Mouse (Mus musculus) midbrain, embryonic 14.5 days (tissue): Measurements from ENCODE around the gene Kng1. TPM values are rescaled to one million over a fixed set of nuclear protein-coding genes. Genes with fewer than 3 reads are reported as not detected.

Experiments used
- ATAC-seq: fragments of 200-750 bp; cut with Nextera tagmentation; 2 replicates; pipeline ENCODE4 v1.8.0; 2017; ENCODE audit warnings: moderate number of reproducible peaks, moderate library complexity; ENCODE audit not compliant: low FRiP score, low TSS enrichment
- DNase-seq: peaks from one replicate; pipeline ENCODE4 v3.0.0-alpha.2; 2015
- H3K27ac ChIP-seq: fragments of 300-500 bp; sonication (generic); replicated peaks from 2 replicates; pipeline ENCODE4 v1.5.1; 2014; ENCODE audit warnings: mild to moderate bottlenecking, low read depth, low read length, moderate library complexity
- H3K27me3 ChIP-seq: fragments of 300-500 bp; sonication (generic); 2 replicates; pipeline ENCODE4 v1.6.1; 2014; ENCODE audit warnings: low read length, control low read depth, mixed read lengths; ENCODE audit not compliant: control insufficient read depth, insufficient read depth
- H3K36me3 ChIP-seq: fragments of 300-500 bp; sonication (generic); 2 replicates; pipeline ENCODE4 v1.6.1; 2014; ENCODE audit warnings: low read length, control low read depth; ENCODE audit not compliant: control insufficient read depth, insufficient read depth
- H3K4me1 ChIP-seq: fragments of 300-500 bp; sonication (generic); 2 replicates; pipeline ENCODE4 v1.6.1; 2014; ENCODE audit warnings: mild to moderate bottlenecking, antibody characterized with exemption, low read length, control low read depth; ENCODE audit not compliant: control insufficient read depth, insufficient read depth
- H3K4me2 ChIP-seq: fragments of 300-500 bp; sonication (generic); 2 replicates; pipeline ENCODE4 v1.6.1; 2014; ENCODE audit warnings: mild to moderate bottlenecking, low read length, moderate library complexity
- H3K4me3 ChIP-seq: fragments of 300-500 bp; sonication (generic); replicated peaks from 2 replicates; pipeline ENCODE4 v1.5.1; 2014; ENCODE audit warnings: low read depth, low read length
- H3K9ac ChIP-seq: fragments of 300-500 bp; sonication (generic); replicated peaks from 2 replicates; pipeline ENCODE4 v1.6.1; 2014; ENCODE audit warnings: mild to moderate bottlenecking, low read length, moderate library complexity
- H3K9me3 ChIP-seq: fragments of 300-500 bp; sonication (generic); 2 replicates; pipeline ENCODE4 v1.6.1; 2016; ENCODE audit warnings: low read length, control low read depth, mixed read lengths; ENCODE audit not compliant: control insufficient read depth
- WGBS: fragments of 180-500 bp; shearing (Covaris S2); extraction: QIAGEN DNeasy Blood & Tissue Kit; methylation state at CpG from one replicate; pipeline ENCODE4 v1.1.7; 2014; 5-methylcytosine and 5-hydroxymethylcytosine counted together
- polyA plus RNA-seq: library from polyadenylated mRNA; unstranded; fragments of >200 nt; fragmentation: Nextera tagmentation; extraction: Ambion mirVana; gene quantifications from 2 replicates; pipeline ENCODE4 v1.2.1, GENCODE M21; 2014

Gene Kng1
- polyA plus RNA-seq, 1 experiment from 2014 or later, result not detected

DNA sequence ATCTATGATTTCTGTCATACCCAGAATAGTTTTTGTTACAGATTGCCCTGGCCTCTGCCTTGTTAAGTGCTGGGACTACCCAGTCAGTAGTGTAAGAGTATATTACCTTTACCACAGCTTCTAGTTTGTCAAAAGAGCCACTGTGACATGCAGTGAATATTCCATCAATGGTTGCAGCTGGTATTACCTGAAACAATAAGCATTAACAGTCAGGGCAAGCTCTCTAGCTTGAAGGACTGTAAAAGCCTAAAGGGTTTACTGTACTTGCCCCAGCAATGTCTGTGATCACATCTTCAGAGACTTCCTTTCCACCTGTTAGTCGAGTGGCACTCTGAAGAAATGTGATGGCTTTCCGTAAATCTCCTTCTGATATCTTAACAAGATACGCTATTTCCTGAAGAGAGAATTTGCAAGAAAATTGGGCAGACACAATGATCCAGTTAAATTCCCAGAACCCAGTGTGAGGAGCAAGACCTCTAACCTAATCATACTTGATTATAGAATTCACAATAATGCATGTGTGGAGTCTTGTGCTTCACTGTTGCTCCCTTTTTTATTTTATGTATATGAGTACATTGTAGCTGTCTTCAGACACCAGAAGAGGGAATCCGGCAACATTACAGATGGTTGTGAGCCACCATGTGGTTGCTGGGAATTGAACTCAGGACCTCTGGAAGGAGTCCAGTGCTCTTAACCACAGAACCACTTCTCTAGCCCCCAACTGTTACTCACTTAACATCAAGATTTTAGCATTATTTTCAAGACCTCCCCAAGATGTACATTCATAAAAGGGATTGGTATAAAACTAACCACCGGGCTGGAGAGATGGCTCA, 56.9 kb downstream of the Kng1 start:
- no peaks in the 10 kb centered on the region for H3K9me3 ChIP-seq
- H3K4me1 ChIP-seq, result peaks cover 12% of the 10 kb centered on the region
- H3K36me3 ChIP-seq, result peaks cover 75% of the 10 kb centered on the region
- no peaks in the 10 kb centered on the region for H3K27me3 ChIP-seq
- H3K4me3 ChIP-seq, result no peak overlapping the region
- 68% methylated on average over 5 of the region's 5 CpGs for WGBS
- no peak for DNase-seq
- no peak overlapping the region for H3K9ac ChIP-seq
- no peak overlapping the region for H3K27ac ChIP-seq
- no peak overlapping the region for H3K4me2 ChIP-seq
- no peak for ATAC-seq

DNA sequence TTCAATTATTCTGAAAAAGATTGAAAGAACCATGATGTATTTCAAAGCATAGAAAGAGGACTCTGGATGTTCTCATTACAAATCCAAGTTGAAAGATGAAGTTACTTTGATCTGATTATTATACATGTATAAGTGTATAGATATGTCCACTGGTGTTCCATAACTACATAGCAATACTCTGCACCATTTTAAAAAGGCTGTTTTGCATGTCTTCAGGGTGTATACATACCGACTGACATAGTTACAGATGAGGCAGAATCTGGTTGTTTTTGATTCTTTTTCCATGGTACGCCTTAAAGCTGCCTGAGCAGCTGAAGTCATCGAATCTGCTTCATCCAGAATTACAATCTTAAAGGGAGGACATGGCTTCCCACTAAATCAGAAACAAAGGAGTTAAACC, 57.8 kb downstream of the Kng1 start:
- 84% methylated on average over 3 of the region's 3 CpGs for WGBS
- Histone ChIP-seq H3K4me1 (0 out of 2 replicates have a peak, but pooled peaks cover 3% of the 10 kb centered on the region), H3K36me3 (peaks cover 66% of the 10 kb centered on the region)

DNA sequence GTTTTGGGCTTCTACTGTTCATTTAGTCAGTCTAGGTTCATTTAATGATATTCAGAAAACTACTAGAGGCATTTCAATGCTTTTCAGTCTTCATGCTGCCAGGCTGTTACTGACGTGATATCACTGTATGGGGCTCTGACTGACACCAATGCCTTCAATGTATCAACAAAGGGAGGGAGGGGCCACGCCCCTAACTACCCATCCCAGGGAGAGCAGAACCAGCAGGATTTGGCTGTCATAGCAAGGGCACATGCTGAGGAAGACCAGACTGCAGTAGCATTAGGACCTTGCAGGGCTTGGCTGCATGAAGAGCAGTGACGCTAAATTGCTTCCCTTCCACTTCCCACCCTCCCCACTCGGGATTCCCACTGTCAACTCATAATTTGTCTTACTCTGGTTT, 59.5 kb downstream of the Kng1 start:
- 61% methylated on average over 4 of the region's 4 CpGs for WGBS
- H3K4me2 ChIP-seq, result no peak overlapping the region
- H3K27ac ChIP-seq, result no peak overlapping the region
- H3K27me3 ChIP-seq, result no peaks in the 10 kb centered on the region
- DNase-seq, result no peak
- H3K4me3 ChIP-seq, result no peak overlapping the region
- no peaks in the 10 kb centered on the region for H3K9me3 ChIP-seq
- H3K4me1 ChIP-seq, result no peaks in the 10 kb centered on the region
- H3K9ac ChIP-seq, result no peak overlapping the region
- no peak for ATAC-seq
- peaks cover 60% of the 10 kb centered on the region for H3K36me3 ChIP-seq

More for the DNA sequence above, 57.8 kb downstream of the Kng1 start:
- Histone ChIP-seq H3K27ac (no peak overlapping the region), H3K4me3 (no peak overlapping the region), H3K9ac (no peak overlapping the region), H3K4me2 (no peak overlapping the region), H3K9me3 (no peaks in the 10 kb centered on the region), H3K27me3 (no peaks in the 10 kb centered on the region)
- DNase-seq (no peak), ATAC-seq (no peak)

DNA sequence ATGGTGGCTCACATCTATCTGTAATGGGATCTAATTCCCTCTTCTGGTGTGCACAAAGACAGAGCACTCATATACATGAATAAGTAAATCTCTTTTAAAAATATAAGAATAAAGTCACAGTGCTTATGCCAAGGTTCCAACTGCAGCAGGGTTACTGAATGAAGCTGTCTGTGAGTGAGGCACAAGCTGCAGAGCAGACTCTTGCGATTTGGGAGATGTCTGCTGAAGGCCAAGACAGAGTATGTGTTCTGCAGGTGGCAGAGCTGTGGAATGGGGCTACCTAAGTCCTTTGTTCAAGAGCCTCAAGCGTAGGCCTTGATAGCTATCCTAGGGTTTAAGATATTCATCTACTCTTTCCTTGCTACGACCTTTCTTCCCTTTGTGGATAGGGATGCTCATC, 64.8 kb downstream of the Kng1 start:
- Histone ChIP-seq H3K4me3 (no peak overlapping the region), H3K9ac (no peak overlapping the region), H3K4me2 (no peak overlapping the region), H3K36me3 (peaks cover 28% of the 10 kb centered on the region), H3K9me3 (no peaks in the 10 kb centered on the region), H3K27me3 (no peaks in the 10 kb centered on the region), H3K4me1 (0 out of 2 replicates have a peak, but pooled peaks cover 3% of the 10 kb centered on the region), H3K27ac (no peak overlapping the region)
- WGBS, result 94% methylated on average over 3 of the region's 3 CpGs
- DNase-seq (no peak), ATAC-seq (no peak)

DNA sequence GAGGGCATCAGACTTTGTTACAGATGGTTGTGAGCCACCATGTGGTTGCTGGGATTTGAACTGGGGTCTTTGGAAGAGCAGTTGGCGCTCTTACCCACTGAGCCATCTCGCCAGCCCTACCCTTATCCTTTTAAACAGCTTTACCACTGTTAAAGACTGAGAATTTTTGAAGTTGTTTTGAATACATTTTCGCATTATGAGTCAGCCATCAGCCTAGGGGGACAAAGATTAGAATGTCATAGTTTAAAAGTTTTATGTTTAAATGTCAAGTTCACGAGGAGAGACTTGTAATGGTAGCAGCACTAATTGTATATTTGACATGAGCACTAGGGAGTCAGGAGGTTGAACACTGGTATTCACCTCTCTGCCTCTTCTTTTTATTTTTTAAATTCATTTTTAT, 65.4 kb downstream of the Kng1 start:
- DNase-seq (no peak), ATAC-seq (no peak)
- no peak overlapping the region for H3K4me3 ChIP-seq
- H3K4me1 ChIP-seq, result 0 out of 2 replicates have a peak, but pooled peaks cover 3% of the 10 kb centered on the region
- H3K4me2 ChIP-seq, result no peak overlapping the region
- peaks cover 26% of the 10 kb centered on the region for H3K36me3 ChIP-seq
- H3K9ac ChIP-seq, result no peak overlapping the region
- H3K27ac ChIP-seq, result no peak overlapping the region
- WGBS, result 96% methylated on average over 4 of the region's 4 CpGs
- H3K27me3 ChIP-seq, result no peaks in the 10 kb centered on the region
- no peaks in the 10 kb centered on the region for H3K9me3 ChIP-seq

DNA sequence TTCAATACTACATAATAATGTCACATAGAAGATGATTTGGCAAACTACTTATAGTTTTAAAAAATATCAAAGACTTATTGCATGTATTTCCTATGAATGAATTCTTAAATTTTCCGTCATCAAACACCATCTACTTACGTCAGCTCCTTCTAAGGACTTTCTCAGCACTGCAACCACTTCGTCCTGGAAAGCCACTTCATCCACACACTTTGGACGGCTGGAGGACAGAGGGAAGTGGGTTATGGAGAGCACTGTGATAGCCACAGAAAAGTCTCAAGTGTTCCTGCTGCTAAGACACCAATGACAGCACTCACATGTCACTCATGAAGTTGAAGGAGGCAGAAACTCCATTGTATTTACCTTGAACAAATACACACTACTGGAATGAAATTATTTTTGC, 66.7 kb downstream of the Kng1 start:
- no peak for DNase-seq
- WGBS, result 93% methylated on average over 4 of the region's 4 CpGs

DNA sequence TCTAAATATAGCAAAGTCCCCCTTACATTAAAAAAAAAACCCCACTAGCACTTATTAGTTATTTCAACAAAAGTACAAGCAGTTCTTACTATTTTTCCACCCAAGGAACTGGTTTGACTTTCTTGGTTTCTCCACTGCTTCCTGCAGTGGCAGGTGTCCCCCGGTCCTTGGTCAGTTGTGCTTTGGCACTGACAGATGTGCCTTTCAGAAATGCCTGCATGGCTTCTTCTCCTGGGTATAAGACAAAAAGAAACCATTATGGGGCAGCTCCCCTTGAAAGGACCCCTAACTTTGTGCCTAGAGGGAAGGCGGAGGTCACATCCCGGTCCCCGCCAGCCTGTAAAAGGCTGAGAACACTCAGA, 69.6 kb downstream of the Kng1 start:
- Histone ChIP-seq H3K27me3 (no peaks in the 10 kb centered on the region), H3K4me2 (peak overlapping the region; percentile 86), H3K27ac (peak overlapping the region; percentile 98), H3K4me3 (peak overlapping the region; percentile 75), H3K9me3 (no peaks in the 10 kb centered on the region), H3K36me3 (peaks cover 10% of the 10 kb centered on the region; the same call in 1 of the 2 replicates), H3K4me1 (peaks cover 10% of the 10 kb centered on the region), H3K9ac (peak overlapping the region; percentile 91)
- ATAC-seq, result no peak
- DNase-seq, result no peak
- WGBS, result 1% methylated on average over 4 of the region's 4 CpGs

More for the DNA sequence above, 66.7 kb downstream of the Kng1 start:
- Histone ChIP-seq H3K4me2 (no peak overlapping the region), H3K36me3 (peaks cover 20% of the 10 kb centered on the region), H3K27me3 (no peaks in the 10 kb centered on the region), H3K27ac (no peak overlapping the region), H3K9me3 (no peaks in the 10 kb centered on the region), H3K4me3 (no peak overlapping the region), H3K4me1 (peaks cover 10% of the 10 kb centered on the region), H3K9ac (no peak overlapping the region)
- no peak for ATAC-seq

DNA sequence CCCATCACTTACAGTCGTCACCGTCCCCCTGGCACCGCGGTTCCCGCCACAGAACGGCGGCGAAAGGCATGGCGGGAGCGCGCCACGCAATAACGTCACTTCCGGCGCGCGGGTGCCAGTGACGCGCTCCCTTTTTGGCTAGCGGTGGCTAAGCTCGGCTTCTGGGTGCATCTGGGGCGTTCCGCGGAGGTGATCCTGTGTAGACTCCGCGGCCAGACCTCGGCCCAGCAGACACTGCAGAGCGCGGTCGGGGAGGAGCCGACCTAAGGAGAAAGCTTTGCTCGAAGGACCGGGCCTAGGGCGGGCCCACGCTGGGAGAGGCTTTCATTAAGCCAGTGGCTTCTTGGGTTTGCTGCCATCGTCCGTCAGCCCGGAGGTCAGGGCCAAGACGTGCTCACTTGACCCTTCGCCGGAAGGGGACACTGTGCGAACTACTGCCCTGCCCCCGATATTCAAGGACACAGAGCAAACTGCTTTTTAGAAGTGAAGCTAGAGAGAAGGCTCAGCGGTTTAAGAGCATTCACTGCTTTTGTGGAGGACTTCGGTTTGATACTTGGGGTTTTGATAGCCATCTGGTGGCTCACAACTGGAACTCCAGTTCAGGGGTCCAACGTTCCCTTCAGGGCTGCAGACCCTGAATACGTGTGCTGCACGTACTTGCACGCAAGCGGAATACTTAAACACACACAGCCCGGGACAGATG, 70.2 kb downstream of the Kng1 start, which contains the start of gene Rfc4:
Rfc4 (minus strand) TSS at position 65 of the 703 bp plus-strand sequence.
- Histone ChIP-seq H3K9ac (peak within 1 kb of the TSS; percentile 91), H3K36me3 (peaks cover 10% of the 10 kb centered on the region; the same call in 1 of the 2 replicates), H3K4me2 (peak within 1 kb of the TSS; percentile 86), H3K27ac (peak within 1 kb of the TSS; percentile 98), H3K9me3 (no peaks in the 10 kb centered on the region), H3K4me1 (peaks cover 10% of the 10 kb centered on the region), H3K27me3 (no peaks in the 10 kb centered on the region), H3K4me3 (peak within 1 kb of the TSS; percentile 75)
- DNase-seq, result peak; percentile 97
- ATAC-seq, result peak; percentile 93
- 0% methylated on average over 51 of the region's 51 CpGs for WGBS
